Mouse (Mus musculus) small intestine, adult 2 months (tissue): ENCODE data around the gene Smad1.

ENCODE experiments used
- CTCF ChIP-seq: fragments of 200-500 bp; IDR thresholded peaks from 2 replicates; pipeline ENCODE4 v1.5.1; 2012; ENCODE audit warnings: low read depth, mild to moderate bottlenecking, control low read depth, inconsistent platforms, low read length, moderate library complexity, mixed read lengths; ENCODE audit not compliant: insufficient replicate concordance, insufficient read length; ENCODE audit errors: extremely low read depth
- POLR2A ChIP-seq: fragments of 200-500 bp; IDR thresholded peaks from 2 replicates; pipeline ENCODE4 v1.6.1; 2012; ENCODE audit warnings: low read depth, mild to moderate bottlenecking, control low read depth, inconsistent platforms, low read length, moderate library complexity

DNA sequence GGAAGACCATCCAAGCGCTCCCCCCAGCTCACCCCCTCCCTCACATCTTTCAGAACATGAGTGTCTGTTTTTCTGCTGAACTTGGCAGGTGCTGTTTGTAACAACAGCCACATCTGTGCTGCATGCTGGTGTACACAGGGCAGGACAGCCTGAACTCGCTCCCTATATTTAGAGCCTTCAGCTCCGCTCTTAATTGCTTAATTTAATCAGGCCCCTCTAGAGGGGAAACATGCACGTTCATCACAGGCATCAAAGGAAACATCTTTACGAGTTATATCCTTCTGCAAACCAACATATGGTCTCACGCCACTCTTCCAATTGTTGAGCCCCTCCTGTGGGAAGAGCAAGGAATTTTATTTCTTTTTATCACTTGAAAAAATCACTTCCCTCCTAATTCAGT lies 17.5 kb downstream of the Smad1 start:
- no peak for TF ChIP-seq CTCF
- TF ChIP-seq POLR2A, result no peak
